Mouse (Mus musculus) embryonic facial prominence, embryonic 15.5 days (tissue): ENCODE measurements around the gene Fam89b. TPM values are rescaled to one million over a fixed set of nuclear protein-coding genes. Genes with fewer than 3 reads are reported as not detected.
A peak's percentile ranks its signal among the peaks of the same experiment; 100 is the strongest.

ENCODE experiments used
- ATAC-seq: fragments of 200-750 bp; cut with Nextera tagmentation; 2 replicates; pipeline ENCODE4 v1.8.0; 2017; ENCODE audit warnings: low read depth, moderate TSS enrichment; ENCODE audit not compliant: insufficient number of reproducible peaks, low FRiP score, low TSS enrichment
- H3K27ac ChIP-seq: fragments of 300-500 bp; sonication (generic); replicated peaks from 2 replicates; pipeline ENCODE4 v1.5.1; 2015; ENCODE audit warnings: mild to moderate bottlenecking, inconsistent platforms
- H3K27me3 ChIP-seq: fragments of 300-500 bp; sonication (generic); 2 replicates; pipeline ENCODE4 v1.6.1; 2015; ENCODE audit warnings: inconsistent platforms
- H3K36me3 ChIP-seq: fragments of 300-500 bp; sonication (generic); 2 replicates; pipeline ENCODE4 v1.6.1; 2015; ENCODE audit warnings: mild to moderate bottlenecking, inconsistent platforms
- H3K4me1 ChIP-seq: fragments of 300-500 bp; sonication (generic); 2 replicates; pipeline ENCODE4 v1.6.1; 2015; ENCODE audit warnings: inconsistent platforms
- H3K4me2 ChIP-seq: fragments of 300-500 bp; sonication (generic); replicated peaks from 2 replicates; pipeline ENCODE4 v1.6.1; 2015; ENCODE audit warnings: mild to moderate bottlenecking, inconsistent platforms
- H3K4me3 ChIP-seq: fragments of 300-500 bp; sonication (generic); replicated peaks from 2 replicates; pipeline ENCODE4 v1.5.1; 2015; ENCODE audit warnings: mild to moderate bottlenecking, inconsistent platforms
- H3K9ac ChIP-seq: fragments of 300-500 bp; sonication (generic); 2 replicates; pipeline ENCODE4 v1.6.1; 2015; ENCODE audit warnings: inconsistent platforms
- H3K9me3 ChIP-seq: fragments of 300-500 bp; sonication (generic); replicated peaks from 2 replicates; pipeline ENCODE4 v1.6.1; 2016; ENCODE audit warnings: inconsistent platforms
- WGBS: fragments of 180-500 bp; shearing (Covaris S2); methylation state at CpG from one replicate; pipeline ENCODE4 v1.1.7; 2015; 5-methylcytosine and 5-hydroxymethylcytosine counted together
- polyA plus RNA-seq: library from polyadenylated mRNA; unstranded; fragments of >200 nt; fragmentation: Nextera tagmentation; extraction: Ambion mirVana; gene quantifications from 2 replicates; pipeline ENCODE4 v1.2.1, GENCODE M21; 2015

The Fam89b gene
- polyA plus RNA-seq, 1 experiment from 2014 or later: 110 TPM

DNA sequence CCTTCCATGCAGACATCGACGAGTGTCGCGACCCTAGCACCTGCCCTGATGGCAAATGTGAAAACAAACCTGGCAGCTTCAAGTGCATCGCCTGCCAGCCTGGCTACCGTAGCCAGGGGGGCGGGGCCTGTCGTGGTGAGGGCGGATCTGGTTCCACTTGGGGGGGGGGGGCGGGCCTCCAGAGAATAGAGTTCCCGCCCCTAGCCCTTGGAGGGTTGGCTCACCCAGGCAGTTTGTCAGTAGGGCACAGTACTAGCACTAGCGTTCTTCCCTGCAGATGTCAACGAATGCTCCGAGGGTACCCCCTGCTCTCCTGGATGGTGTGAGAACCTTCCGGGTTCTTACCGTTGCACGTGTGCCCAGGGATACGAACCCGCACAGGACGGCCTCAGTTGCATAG, 22.3 kb upstream of the Fam89b start:
- peaks cover 46% of the 10 kb centered on the region for H3K27me3 ChIP-seq
- WGBS: 14% methylated on average over 20 of the region's 20 CpGs
- peak; percentile 12; the same call in 1 of the 2 replicates for ATAC-seq

DNA sequence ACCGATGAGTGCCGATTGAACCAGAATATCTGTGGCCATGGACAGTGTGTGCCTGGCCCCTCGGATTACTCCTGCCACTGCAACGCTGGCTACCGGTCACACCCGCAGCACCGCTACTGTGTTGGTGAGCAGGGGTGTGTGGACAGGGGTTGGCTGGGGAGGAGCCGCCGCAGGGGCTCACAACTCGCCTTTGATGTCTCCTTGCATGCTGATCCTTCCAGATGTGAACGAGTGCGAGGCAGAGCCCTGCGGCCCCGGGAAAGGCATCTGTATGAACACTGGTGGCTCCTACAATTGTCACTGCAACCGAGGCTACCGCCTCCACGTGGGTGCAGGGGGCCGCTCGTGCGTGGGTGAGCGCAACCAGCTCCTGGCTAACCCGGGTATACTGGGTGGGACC, 21.5 kb upstream of the Fam89b start:
- H3K9ac ChIP-seq: no peak overlapping the region
- no peaks in the 10 kb centered on the region for H3K9me3 ChIP-seq
- peaks cover 52% of the 10 kb centered on the region for H3K36me3 ChIP-seq
- no peak overlapping the region for H3K27ac ChIP-seq
- 15% methylated on average over 22 of the region's 22 CpGs for WGBS
- no peak for ATAC-seq
- H3K4me3 ChIP-seq: no peak overlapping the region
- peaks cover 50% of the 10 kb centered on the region for H3K27me3 ChIP-seq
- no peak overlapping the region; the same call in 1 of the 2 replicates for H3K4me2 ChIP-seq
- peaks cover 16% of the 10 kb centered on the region for H3K4me1 ChIP-seq

More for the DNA sequence above, 22.3 kb upstream of the Fam89b start:
- H3K9ac ChIP-seq: no peak overlapping the region
- H3K4me2 ChIP-seq: no peak overlapping the region
- no peak overlapping the region for H3K4me3 ChIP-seq
- H3K27ac ChIP-seq: no peak overlapping the region
- peaks cover 19% of the 10 kb centered on the region for H3K4me1 ChIP-seq
- peaks cover 50% of the 10 kb centered on the region for H3K36me3 ChIP-seq
- no peaks in the 10 kb centered on the region for H3K9me3 ChIP-seq

DNA sequence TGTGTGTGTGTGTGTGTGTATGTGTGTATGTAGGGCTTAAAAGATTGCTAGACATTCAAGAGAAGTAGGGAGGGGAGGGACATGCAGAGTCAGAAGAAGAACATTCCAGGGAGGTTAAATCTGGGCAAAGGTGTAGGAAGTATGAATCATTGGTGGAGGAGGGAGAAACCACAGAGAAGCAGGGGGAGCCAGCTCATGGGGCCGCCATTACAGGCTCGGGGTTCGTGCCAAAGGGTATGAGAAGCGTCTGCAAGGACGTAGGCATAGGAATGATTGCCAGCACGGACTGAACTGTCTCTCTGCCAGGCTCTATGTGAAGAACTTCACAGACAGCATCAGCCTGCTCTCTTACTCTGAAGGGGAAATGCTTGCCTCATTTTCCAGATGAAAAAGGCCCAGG, 20.0 kb upstream of the Fam89b start:
- Histone ChIP-seq H3K27ac (no peak overlapping the region), H3K4me1 (peaks cover 30% of the 10 kb centered on the region), H3K36me3 (peaks cover 49% of the 10 kb centered on the region), H3K9me3 (no peaks in the 10 kb centered on the region), H3K4me2 (no peak overlapping the region), H3K9ac (no peak overlapping the region), H3K4me3 (no peak overlapping the region), H3K27me3 (peaks cover 47% of the 10 kb centered on the region)
- no peak for ATAC-seq
- 68% methylated on average over 6 of the region's 6 CpGs for WGBS

DNA sequence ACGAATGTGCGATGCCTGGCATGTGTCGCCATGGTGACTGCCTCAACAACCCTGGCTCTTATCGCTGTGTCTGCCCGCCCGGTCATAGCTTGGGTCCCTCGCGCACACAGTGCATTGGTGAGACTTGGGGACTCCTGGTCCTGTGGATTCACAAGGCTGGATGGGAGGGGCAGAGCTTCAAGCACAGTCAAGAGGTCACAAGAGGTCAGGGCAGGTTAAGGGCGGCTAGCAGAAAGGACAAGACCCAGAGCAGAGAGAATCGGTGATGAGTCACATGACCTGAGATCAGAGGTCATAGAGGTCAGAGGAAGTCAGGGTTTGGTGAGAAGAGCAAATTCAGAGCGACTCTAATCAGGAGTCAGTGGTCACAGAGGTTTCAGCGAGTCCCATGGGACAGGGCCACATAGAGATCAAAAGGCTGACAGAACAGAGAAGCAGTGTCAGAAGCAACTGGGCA, 17.5 kb upstream of the Fam89b start:
- ATAC-seq: no peak

DNA sequence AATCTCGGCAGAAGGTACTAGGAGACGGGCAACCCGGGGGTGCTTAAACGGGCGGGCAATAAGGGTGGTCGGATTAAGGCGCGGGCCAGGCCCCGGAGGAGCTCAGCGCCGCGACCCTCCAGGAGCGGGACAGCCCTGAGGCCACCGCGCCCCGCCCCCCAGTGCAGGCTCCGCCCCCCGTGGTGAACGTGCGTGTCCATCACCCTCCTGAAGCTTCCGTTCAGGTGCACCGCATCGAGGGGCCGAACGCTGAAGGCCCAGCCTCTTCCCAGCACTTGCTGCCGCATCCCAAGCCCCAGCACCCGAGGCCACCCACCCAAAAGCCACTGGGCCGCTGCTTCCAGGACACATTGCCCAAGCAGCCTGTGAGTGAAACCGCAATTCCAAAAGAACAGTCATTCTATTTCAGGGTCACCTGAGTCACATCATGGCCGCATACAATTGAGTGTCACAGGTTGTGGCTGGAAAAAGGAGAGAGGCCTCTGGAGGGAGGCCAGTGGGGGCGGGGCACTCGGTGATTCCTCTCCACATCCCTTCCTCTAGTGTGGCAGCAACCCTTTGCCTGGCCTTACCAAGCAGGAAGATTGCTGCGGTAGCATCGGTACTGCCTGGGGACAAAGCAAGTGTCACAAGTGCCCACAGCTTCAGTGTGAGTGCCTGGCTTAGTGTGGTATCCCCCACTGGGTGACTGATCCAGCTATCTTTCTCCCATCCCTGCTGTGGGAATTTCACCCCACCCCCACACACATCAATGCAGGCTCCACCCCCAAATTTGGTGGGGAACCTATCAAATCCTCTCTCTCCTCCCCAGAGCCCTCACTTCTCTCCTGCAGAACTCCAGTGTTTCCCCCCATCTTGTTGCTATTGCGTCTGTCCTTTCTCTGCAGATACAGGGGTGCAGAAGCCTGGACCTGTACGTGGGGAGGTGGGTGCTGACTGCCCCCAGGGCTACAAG, 16.6 kb upstream of the Fam89b start:
- Histone ChIP-seq H3K9me3 (no peaks in the 10 kb centered on the region), H3K9ac (no peak overlapping the region), H3K36me3 (peaks cover 29% of the 10 kb centered on the region), H3K4me2 (peak overlapping the region; percentile 42), H3K4me1 (peaks cover 48% of the 10 kb centered on the region), H3K4me3 (peak overlapping the region; percentile 20), H3K27me3 (peaks cover 43% of the 10 kb centered on the region), H3K27ac (no peak overlapping the region)
- 10% methylated on average over 36 of the region's 36 CpGs for WGBS
- ATAC-seq: no peak

More for the DNA sequence above, 17.5 kb upstream of the Fam89b start:
- H3K27me3 ChIP-seq: peaks cover 47% of the 10 kb centered on the region
- H3K9me3 ChIP-seq: no peaks in the 10 kb centered on the region
- H3K36me3 ChIP-seq: peaks cover 35% of the 10 kb centered on the region
- no peak overlapping the region for H3K9ac ChIP-seq
- H3K4me2 ChIP-seq: no peak overlapping the region
- H3K4me1 ChIP-seq: peaks cover 50% of the 10 kb centered on the region
- 33% methylated on average over 12 of the region's 12 CpGs for WGBS
- no peak overlapping the region for H3K27ac ChIP-seq
- no peak overlapping the region for H3K4me3 ChIP-seq

DNA sequence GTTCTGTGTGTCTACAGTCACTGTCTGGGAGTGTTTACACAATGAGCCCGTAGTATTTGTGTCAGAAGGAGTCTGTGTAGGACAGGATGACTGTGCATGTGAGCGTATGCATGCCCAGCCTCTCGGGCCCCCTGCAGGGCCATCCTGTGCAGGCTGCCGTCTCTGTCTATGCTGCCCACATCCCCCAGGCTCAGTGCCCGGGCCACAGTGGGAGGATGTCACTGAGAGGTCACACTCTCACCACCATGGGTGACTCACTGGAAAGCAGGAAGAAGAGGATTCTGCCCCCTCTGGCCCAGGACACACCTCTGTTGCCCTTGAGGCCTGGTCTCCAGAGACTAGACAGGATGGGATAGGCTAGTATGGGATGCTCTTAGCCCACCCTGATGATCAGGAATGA, 14.1 kb upstream of the Fam89b start:
- ATAC-seq: no peak
- H3K9ac ChIP-seq: no peak overlapping the region
- H3K4me1 ChIP-seq: peaks cover 56% of the 10 kb centered on the region
- no peak overlapping the region for H3K27ac ChIP-seq
- no peaks in the 10 kb centered on the region for H3K9me3 ChIP-seq
- peak overlapping the region; percentile 90 for H3K4me2 ChIP-seq
- 48% methylated on average over 5 of the region's 5 CpGs for WGBS
- peaks cover 25% of the 10 kb centered on the region for H3K27me3 ChIP-seq
- H3K4me3 ChIP-seq: peak overlapping the region; percentile 73; the same call in 1 of the 2 replicates
- H3K36me3 ChIP-seq: peaks cover 15% of the 10 kb centered on the region

DNA sequence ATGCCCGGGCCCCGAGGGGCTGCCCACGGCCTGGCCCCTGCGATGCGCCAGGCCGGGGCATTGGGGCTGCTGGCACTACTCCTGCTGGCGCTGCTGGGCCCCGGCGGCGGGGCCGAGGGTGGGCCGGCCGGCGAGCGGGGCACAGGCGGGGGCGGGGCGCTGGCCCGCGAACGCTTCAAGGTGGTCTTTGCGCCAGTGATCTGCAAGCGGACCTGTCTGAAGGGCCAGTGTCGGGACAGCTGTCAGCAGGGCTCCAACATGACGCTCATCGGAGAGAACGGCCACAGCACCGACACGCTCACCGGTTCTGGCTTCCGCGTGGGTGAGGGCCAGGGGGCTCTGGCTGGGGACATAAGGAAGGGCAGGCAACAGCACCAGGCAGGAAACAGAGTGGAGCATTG, 12.8 kb upstream of the Fam89b start:
- Histone ChIP-seq H3K9me3 (no peaks in the 10 kb centered on the region), H3K4me1 (peaks cover 56% of the 10 kb centered on the region), H3K36me3 (peaks cover 4% of the 10 kb centered on the region; the same call in 1 of the 2 replicates), H3K27me3 (peaks cover 20% of the 10 kb centered on the region; the same call in 1 of the 2 replicates), H3K27ac (peak overlapping the region; percentile 93), H3K4me3 (peak overlapping the region; percentile 73), H3K4me2 (peak overlapping the region; percentile 90), H3K9ac (peak overlapping the region; percentile 71)
- peak; percentile 9; the same call in 1 of the 2 replicates for ATAC-seq
- 1% methylated on average over 32 of the region's 32 CpGs for WGBS

DNA sequence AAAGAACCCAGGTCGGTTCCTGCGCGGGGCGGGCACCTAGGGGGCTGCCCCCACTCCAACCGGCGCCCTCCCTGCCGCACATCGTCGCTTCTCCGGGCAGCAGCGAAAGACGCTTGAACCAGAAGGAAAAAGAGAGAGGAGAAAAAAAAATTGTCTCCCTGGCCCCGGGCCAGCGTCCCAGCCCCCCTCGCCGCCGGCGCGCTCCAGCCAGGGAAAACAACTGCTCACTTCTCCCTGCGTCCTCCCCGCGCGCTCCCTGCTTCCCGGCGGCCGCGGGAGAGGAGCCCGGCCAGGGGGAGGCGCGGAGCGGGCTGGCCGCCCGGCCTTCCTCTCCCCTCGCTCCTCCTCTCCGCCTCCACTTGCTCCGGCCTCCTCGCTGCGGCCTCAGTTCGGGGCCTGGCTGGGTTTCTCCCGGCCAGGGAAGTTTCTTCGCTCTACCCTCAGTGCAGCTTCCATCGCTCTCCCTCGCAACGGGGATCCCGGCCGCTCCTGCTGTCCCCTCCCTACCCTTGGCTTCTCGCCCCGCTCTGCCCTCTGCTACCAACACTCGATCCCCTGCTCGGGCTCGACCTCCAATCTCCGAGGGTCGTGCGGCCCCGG, 12.3 kb upstream of the Fam89b start:
- H3K27ac ChIP-seq: peak overlapping the region; percentile 93
- H3K27me3 ChIP-seq: peaks cover 21% of the 10 kb centered on the region
- peaks cover 56% of the 10 kb centered on the region for H3K4me1 ChIP-seq
- under 1% methylated on average over 46 of the region's 55 CpGs for WGBS
- peak overlapping the region; percentile 73 for H3K4me3 ChIP-seq
- H3K9ac ChIP-seq: peak overlapping the region; percentile 71
- peaks cover 3% of the 10 kb centered on the region; the same call in 1 of the 2 replicates for H3K36me3 ChIP-seq
- H3K9me3 ChIP-seq: no peaks in the 10 kb centered on the region
- ATAC-seq: peak; percentile 83
- H3K4me2 ChIP-seq: peak overlapping the region; percentile 90

DNA sequence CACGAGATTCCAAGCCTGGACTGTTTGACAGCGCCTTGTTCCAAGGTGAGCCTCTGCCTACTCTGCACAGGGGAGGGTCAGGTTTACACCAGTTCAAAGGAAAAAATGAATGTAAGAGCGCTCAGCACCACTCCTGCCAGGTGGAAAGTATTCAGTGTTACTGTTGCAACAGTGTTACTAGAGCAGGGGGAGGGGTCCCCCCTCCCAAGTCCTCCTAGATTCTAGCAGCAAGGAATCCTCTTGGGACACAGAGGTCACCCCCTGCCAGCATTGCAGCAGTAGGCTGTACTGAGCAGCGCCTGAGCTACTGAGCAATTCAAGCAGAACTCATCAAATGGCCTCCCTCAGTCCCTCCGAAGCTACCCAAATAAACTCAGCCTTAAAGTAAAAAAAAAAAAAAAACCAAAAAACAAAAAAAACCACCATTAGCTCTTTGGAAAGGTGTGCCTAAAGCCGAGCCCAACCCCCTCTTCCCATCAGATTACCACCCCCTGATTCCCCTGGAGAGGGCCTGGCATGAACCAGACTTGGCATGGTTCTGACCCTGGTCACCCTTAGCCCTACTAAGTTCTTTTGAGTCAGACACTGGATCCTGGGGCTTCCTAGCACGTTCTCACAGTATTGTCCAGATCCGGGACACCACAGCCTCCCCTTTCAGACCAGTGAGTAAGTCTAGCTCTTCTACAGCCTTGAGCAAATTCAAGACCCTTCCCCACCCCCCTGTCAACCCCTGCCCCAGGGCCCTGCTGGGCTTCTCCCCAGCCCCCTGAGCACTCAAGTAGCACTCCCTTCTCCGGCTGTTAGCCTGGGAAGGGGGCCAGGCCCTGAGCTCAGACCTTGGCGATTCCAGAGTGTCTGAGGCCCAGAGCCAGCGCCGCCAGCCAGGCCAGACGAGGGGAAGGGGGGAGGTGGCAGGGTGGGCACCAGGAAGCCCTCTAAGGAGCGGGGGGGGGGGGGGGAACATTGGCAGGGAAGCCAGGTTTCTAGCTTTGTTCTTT, 11.2 kb upstream of the Fam89b start, which contains the start of gene Ltbp3:
TSS of gene Ltbp3 (plus strand) at position 585 of the 998 bp plus-strand sequence.
- 25% methylated on average over 10 of the region's 14 CpGs for WGBS
- Histone ChIP-seq H3K9ac (peak within 1 kb of the TSS; percentile 71), H3K4me2 (peak within 1 kb of the TSS; percentile 90), H3K27ac (peak within 1 kb of the TSS; percentile 93), H3K9me3 (no peaks in the 10 kb centered on the region), H3K4me1 (peaks cover 50% of the 10 kb centered on the region), H3K27me3 (peaks cover 20% of the 10 kb centered on the region), H3K36me3 (no peaks in the 10 kb centered on the region), H3K4me3 (peak within 1 kb of the TSS; percentile 73)
- ATAC-seq: peak; percentile 78

DNA sequence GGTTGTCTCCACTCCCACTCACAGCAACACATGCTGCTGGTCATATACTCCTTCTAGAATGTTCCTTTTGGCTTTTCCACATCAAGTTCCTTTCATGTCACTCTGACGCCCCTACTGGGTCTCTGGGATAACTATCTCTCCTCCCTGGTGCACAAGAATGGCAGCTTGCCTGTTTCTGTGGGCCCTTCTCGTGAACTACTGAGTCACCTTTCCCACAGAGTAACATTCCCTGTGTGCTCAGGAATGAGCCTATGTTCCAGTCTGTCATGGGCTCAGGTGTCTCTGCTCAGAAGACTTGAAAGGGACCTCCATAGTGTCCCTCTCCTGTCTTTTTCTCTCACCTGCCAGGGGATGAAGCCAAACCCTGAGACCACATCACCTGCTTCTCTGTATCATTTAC, 10.0 kb upstream of the Fam89b start:
- ATAC-seq: no peak
- no peak overlapping the region for H3K4me2 ChIP-seq
- H3K36me3 ChIP-seq: no peaks in the 10 kb centered on the region
- no peak overlapping the region for H3K4me3 ChIP-seq
- peaks cover 17% of the 10 kb centered on the region for H3K27me3 ChIP-seq
- H3K9me3 ChIP-seq: no peaks in the 10 kb centered on the region
- 49% methylated on average over 2 of the region's 2 CpGs for WGBS
- H3K9ac ChIP-seq: no peak overlapping the region
- no peak overlapping the region for H3K27ac ChIP-seq
- peaks cover 39% of the 10 kb centered on the region for H3K4me1 ChIP-seq
